Mouse (Mus musculus) kidney, postnatal 0 days (tissue): ENCODE results near the gene Gjb5. TPM values are rescaled to one million over a fixed set of nuclear protein-coding genes. Genes with fewer than 3 reads are reported as not detected.

Experiments
- ATAC-seq: fragments of 200-750 bp; cut with Nextera tagmentation; replicated peaks from 2 replicates; pipeline ENCODE4 v1.8.0; 2017; ENCODE audit warnings: low read depth, moderate number of reproducible peaks, moderate TSS enrichment, moderate library complexity; ENCODE audit not compliant: low FRiP score
- DNase-seq: peaks from one replicate; pipeline ENCODE4 v3.0.0-alpha.2; 2016; ENCODE audit warnings: low spot score
- H3K27ac ChIP-seq: fragments of 300-500 bp; sonication (generic); 2 replicates; pipeline ENCODE4 v1.5.1; 2014; ENCODE audit warnings: mild to moderate bottlenecking
- H3K27me3 ChIP-seq: fragments of 300-500 bp; sonication (generic); 2 replicates; pipeline ENCODE4 v1.6.1; 2014; ENCODE audit warnings: low read length, mixed read lengths; ENCODE audit not compliant: insufficient read depth
- H3K36me3 ChIP-seq: fragments of 300-500 bp; sonication (generic); 2 replicates; pipeline ENCODE4 v1.6.1; 2014; ENCODE audit warnings: low read length, mixed read lengths; ENCODE audit not compliant: insufficient read depth
- H3K4me1 ChIP-seq: fragments of 300-500 bp; sonication (generic); replicated peaks from 2 replicates; pipeline ENCODE4 v1.6.1; 2014; ENCODE audit warnings: antibody characterized with exemption, low read length, mixed read lengths; ENCODE audit not compliant: insufficient read depth
- H3K4me2 ChIP-seq: fragments of 300-500 bp; sonication (generic); 2 replicates; pipeline ENCODE4 v1.6.1; 2014; ENCODE audit warnings: mild to moderate bottlenecking, low read length, moderate library complexity, mixed read lengths
- H3K4me3 ChIP-seq: fragments of 300-500 bp; sonication (generic); replicated peaks from 2 replicates; pipeline ENCODE4 v1.5.1; 2014; ENCODE audit warnings: low read depth, low read length
- H3K9ac ChIP-seq: fragments of 300-500 bp; sonication (generic); 2 replicates; pipeline ENCODE4 v1.6.1; 2014; ENCODE audit warnings: low read depth, low read length
- H3K9me3 ChIP-seq: fragments of 300-500 bp; sonication (generic); replicated peaks from 2 replicates; pipeline ENCODE4 v1.6.1; 2016; ENCODE audit warnings: low read length, inconsistent platforms, mixed read lengths
- CTCF ChIP-seq: IDR thresholded peaks from 2 replicates; pipeline ENCODE4 v1.5.1; 2016; ENCODE audit warnings: antibody characterized with exemption, low read depth, mild to moderate bottlenecking, moderate library complexity
- WGBS: fragments of 180-500 bp; shearing (Covaris S2); extraction: QIAGEN DNeasy Blood & Tissue Kit; methylation state at CpG from one replicate; pipeline ENCODE4 v1.1.7; 2014; 5-methylcytosine and 5-hydroxymethylcytosine counted together
- polyA plus RNA-seq: library from polyadenylated mRNA; unstranded; fragments of >200 nt; fragmentation: Nextera tagmentation; extraction: Ambion mirVana; gene quantifications from 2 replicates; pipeline ENCODE4 v1.2.1, GENCODE M21; 2015

Gene Gjb5
- polyA plus RNA-seq, 1 experiment from 2014 or later: 1.3 TPM

- no peak overlapping the region for H3K4me2 ChIP-seq
- H3K9me3 ChIP-seq: no peaks in the 10 kb centered on the region
- no peak overlapping the region for H3K9ac ChIP-seq
- DNase-seq: no peak
- no peak for TF ChIP-seq CTCF
- H3K4me3 ChIP-seq: no peak overlapping the region
- no peak overlapping the region for H3K27ac ChIP-seq
- 67% methylated on average over 6 of the region's 6 CpGs for WGBS
- ATAC-seq: no peak
- H3K27me3 ChIP-seq: peaks cover 24% of the 10 kb centered on the region
- H3K4me1 ChIP-seq: no peaks in the 10 kb centered on the region; the same call in 1 of the 2 replicates
- no peaks in the 10 kb centered on the region for H3K36me3 ChIP-seq
These were observed 30.2 kb downstream of the Gjb5 start for GRCm38 (mm10) chr4:127327749-127328148.

- peaks cover 24% of the 10 kb centered on the region for H3K27me3 ChIP-seq
- DNase-seq: no peak
- H3K36me3 ChIP-seq: no peaks in the 10 kb centered on the region
- H3K4me2 ChIP-seq: no peak overlapping the region
- H3K4me1 ChIP-seq: no peaks in the 10 kb centered on the region; the same call in 1 of the 2 replicates
- no peak overlapping the region for H3K4me3 ChIP-seq
- no peak overlapping the region for H3K27ac ChIP-seq
- H3K9ac ChIP-seq: no peak overlapping the region
- no peak for ATAC-seq
- TF ChIP-seq CTCF: no peak
- WGBS: 52% methylated on average over 7 of the region's 7 CpGs
- no peaks in the 10 kb centered on the region for H3K9me3 ChIP-seq
These were observed 30.7 kb downstream of the Gjb5 start for GRCm38 (mm10) chr4:127327258-127327657.

GRCm38 (mm10) chr4:127325276-127325675, 32.7 kb downstream of the Gjb5 start:
- no peak for ATAC-seq
- Histone ChIP-seq H3K9ac (no peak overlapping the region), H3K27me3 (peaks cover 8% of the 10 kb centered on the region), H3K27ac (no peak overlapping the region), H3K9me3 (no peaks in the 10 kb centered on the region), H3K4me2 (no peak overlapping the region), H3K4me3 (no peak overlapping the region), H3K4me1 (no peaks in the 10 kb centered on the region; the same call in 1 of the 2 replicates), H3K36me3 (no peaks in the 10 kb centered on the region)
- 81% methylated on average over 5 of the region's 5 CpGs for WGBS
- no peak for TF ChIP-seq CTCF
- DNase-seq: no peak

- H3K4me1 ChIP-seq: no peaks in the 10 kb centered on the region
- ATAC-seq (peak; percentile 40; the same call in 1 of the 2 replicates), DNase-seq (peak; percentile 89)
- no peak overlapping the region for H3K4me3 ChIP-seq
- no peak overlapping the region for H3K9ac ChIP-seq
- no peak overlapping the region for H3K4me2 ChIP-seq
- no peak overlapping the region for H3K27ac ChIP-seq
- no peaks in the 10 kb centered on the region for H3K9me3 ChIP-seq
- no peaks in the 10 kb centered on the region for H3K36me3 ChIP-seq
- peak; percentile 93 for TF ChIP-seq CTCF
- H3K27me3 ChIP-seq: peaks cover 3% of the 10 kb centered on the region; the same call in 1 of the 2 replicates
- 8% methylated on average over 6 of the region's 6 CpGs for WGBS
These were observed 33.2 kb downstream of the Gjb5 start for GRCm38 (mm10) chr4:127324759-127325158.

- TF ChIP-seq CTCF: no peak
- Histone ChIP-seq H3K9me3 (no peaks in the 10 kb centered on the region), H3K4me2 (no peak overlapping the region), H3K9ac (no peak overlapping the region), H3K27ac (no peak overlapping the region), H3K4me3 (no peak overlapping the region), H3K36me3 (no peaks in the 10 kb centered on the region), H3K4me1 (no peaks in the 10 kb centered on the region), H3K27me3 (peaks cover 3% of the 10 kb centered on the region; the same call in 1 of the 2 replicates)
- ATAC-seq (no peak), DNase-seq (no peak)
- 69% methylated on average over 10 of the region's 10 CpGs for WGBS
These were observed 33.7 kb downstream of the Gjb5 start for GRCm38 (mm10) chr4:127324296-127324695.

GRCm38 (mm10) chr4:127323651-127324050, 34.3 kb downstream of the Gjb5 start:
- H3K9ac ChIP-seq: no peak overlapping the region
- ATAC-seq (no peak), DNase-seq (no peak)
- no peak overlapping the region for H3K4me2 ChIP-seq
- 71% methylated on average over 3 of the region's 3 CpGs for WGBS
- peaks cover 3% of the 10 kb centered on the region; the same call in 1 of the 2 replicates for H3K27me3 ChIP-seq
- no peak overlapping the region for H3K27ac ChIP-seq
- H3K4me1 ChIP-seq: no peaks in the 10 kb centered on the region
- TF ChIP-seq CTCF: no peak
- H3K4me3 ChIP-seq: no peak overlapping the region
- H3K36me3 ChIP-seq: no peaks in the 10 kb centered on the region
- H3K9me3 ChIP-seq: no peaks in the 10 kb centered on the region

- peak; percentile 95 for TF ChIP-seq CTCF
- ATAC-seq (0 out of 2 replicates have a peak, but pooled peaks have one; percentile 23), DNase-seq (peak; percentile 82)
- no peaks in the 10 kb centered on the region for H3K4me1 ChIP-seq
- no peaks in the 10 kb centered on the region for H3K27me3 ChIP-seq
- WGBS: 5% methylated on average over 3 of the region's 3 CpGs
- no peaks in the 10 kb centered on the region for H3K36me3 ChIP-seq
- no peaks in the 10 kb centered on the region for H3K9me3 ChIP-seq
- H3K4me2 ChIP-seq: no peak overlapping the region
- H3K27ac ChIP-seq: no peak overlapping the region
- H3K4me3 ChIP-seq: no peak overlapping the region
- no peak overlapping the region for H3K9ac ChIP-seq
These were observed 38.4 kb downstream of the Gjb5 start for GRCm38 (mm10) chr4:127319613-127320012.
